Mouse (Mus musculus): ENCODE results near the gene Nedd9. TPM values are rescaled to one million over a fixed set of nuclear protein-coding genes. Genes with fewer than 3 reads are reported as not detected.

Nedd9 gene
- total RNA-seq, 1 experiment = 4.4 TPM

- TF ChIP-seq ZC3H11A (IDR thresholded peaks at IDR 0.05; ENCODE audit: borderline replicate concordance, low read depth, low read length) = no peak
- no peak for TF ChIP-seq HCFC1 (IDR thresholded peaks at IDR 0.05; ENCODE audit: borderline replicate concordance, insufficient read depth, low read length)
- TF ChIP-seq ZNF384 (IDR thresholded peaks at IDR 0.05; ENCODE audit: low read depth, low read length) = no peak
- no peak for TF ChIP-seq CHD2 (IDR thresholded peaks at IDR 0.05; ENCODE audit: low read depth, low read length)
- TF ChIP-seq MAFK (IDR thresholded peaks at IDR 0.05; ENCODE audit: insufficient read depth, low read depth, low read length) = no peak
- in situ Hi-C loops (cut with MboI; ENCODE audit: low sequenced_read_pairs in 2 of 2, unreplicated experiment in 2 of 2) = no loop called here
- no peak overlapping the region for H3K4me3 ChIP-seq (ENCODE audit: insufficient read depth in 1 of 2, low read depth in 1 of 2, low read length in 2 of 2, poor library complexity in 1 of 2, severe bottlenecking in 1 of 2)
- H3K9me3 ChIP-seq (ENCODE audit: control insufficient read depth, insufficient read depth, low read depth, low read length) = no peaks in the 10 kb centered on the region
- no peaks in the 10 kb centered on the region for H3K36me3 ChIP-seq (ENCODE audit: control insufficient read depth, insufficient read depth, low read length, poor library complexity, severe bottlenecking)
- H3K27ac ChIP-seq (ENCODE audit: insufficient read depth, low read depth, low read length, poor library complexity, severe bottlenecking) = no peak overlapping the region
- no peak for DNase-seq (ENCODE audit: low read depth, low spot score)
- no peaks in the 10 kb centered on the region for H3K4me1 ChIP-seq (ENCODE audit: control insufficient read depth in 2 of 2, insufficient read depth in 2 of 2, low read length in 2 of 2, poor library complexity in 1 of 2)
- H3K9ac ChIP-seq (ENCODE audit: insufficient read depth, low read depth, low read length, poor library complexity, severe bottlenecking) = no peak overlapping the region
Observed at GRCm38 (mm10) chr13:41333889-41334640, 153.1 kb downstream of the Nedd9 start.

DNA sequence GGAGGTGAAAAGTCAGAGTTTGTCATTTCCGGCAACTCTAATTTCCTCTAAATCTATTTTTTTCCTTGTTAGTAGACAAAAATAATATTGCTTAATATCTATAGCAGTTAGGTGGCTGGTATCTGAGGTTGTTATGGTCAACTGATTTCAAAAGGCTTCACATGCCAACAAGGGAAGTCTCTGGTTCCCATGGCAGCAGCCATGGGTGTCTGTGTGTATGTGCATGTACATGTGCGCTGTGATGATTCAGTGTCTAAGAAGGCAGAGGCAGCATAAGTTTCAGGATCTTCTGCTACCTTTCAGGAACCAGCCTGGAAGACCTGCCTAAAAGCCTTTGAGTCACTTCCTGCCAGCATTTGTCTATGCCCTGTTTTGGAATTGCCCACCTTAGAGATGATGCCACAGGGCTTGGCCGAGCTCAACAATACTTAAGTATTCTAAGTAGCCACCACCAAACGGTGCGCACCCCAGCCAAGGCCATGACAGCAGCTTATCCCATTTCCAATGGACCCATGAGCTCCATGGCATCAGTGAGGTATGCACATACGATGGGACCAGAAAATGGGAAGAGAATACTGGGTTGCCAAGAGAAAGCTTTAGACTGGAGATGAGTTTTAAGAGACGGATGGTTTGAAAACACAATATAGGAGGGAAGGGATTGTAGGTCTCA is 155.4 kb downstream of the Nedd9 start:
- DNase-seq (ENCODE audit: low read depth, low spot score) = no peak
- no peak overlapping the region for H3K4me3 ChIP-seq (ENCODE audit: insufficient read depth in 1 of 2, low read depth in 1 of 2, low read length in 2 of 2, poor library complexity in 1 of 2, severe bottlenecking in 1 of 2)
- H3K36me3 ChIP-seq (ENCODE audit: control insufficient read depth, insufficient read depth, low read length, poor library complexity, severe bottlenecking) = no peaks in the 10 kb centered on the region
- H3K9ac ChIP-seq (ENCODE audit: insufficient read depth, low read depth, low read length, poor library complexity, severe bottlenecking) = no peak overlapping the region
- no peaks in the 10 kb centered on the region for H3K9me3 ChIP-seq (ENCODE audit: control insufficient read depth, insufficient read depth, low read depth, low read length)
- H3K4me1 ChIP-seq (ENCODE audit: control insufficient read depth in 2 of 2, insufficient read depth in 2 of 2, low read length in 2 of 2, poor library complexity in 1 of 2) = no peaks in the 10 kb centered on the region
- in situ Hi-C loops (cut with MboI; ENCODE audit: low sequenced_read_pairs in 2 of 2, unreplicated experiment in 2 of 2) = no loop called here
- no peak overlapping the region for H3K27ac ChIP-seq (ENCODE audit: insufficient read depth, low read depth, low read length, poor library complexity, severe bottlenecking)
- TF ChIP-seq ZC3H11A (IDR thresholded peaks at IDR 0.05; ENCODE audit: borderline replicate concordance, low read depth, low read length) = no peak
- TF ChIP-seq CHD2 (IDR thresholded peaks at IDR 0.05; ENCODE audit: low read depth, low read length) = no peak
- TF ChIP-seq ZNF384 (IDR thresholded peaks at IDR 0.05; ENCODE audit: low read depth, low read length) = no peak
- TF ChIP-seq HCFC1 (IDR thresholded peaks at IDR 0.05; ENCODE audit: borderline replicate concordance, insufficient read depth, low read length) = no peak
- TF ChIP-seq MAFK (IDR thresholded peaks at IDR 0.05; ENCODE audit: insufficient read depth, low read depth, low read length) = no peak

DNA sequence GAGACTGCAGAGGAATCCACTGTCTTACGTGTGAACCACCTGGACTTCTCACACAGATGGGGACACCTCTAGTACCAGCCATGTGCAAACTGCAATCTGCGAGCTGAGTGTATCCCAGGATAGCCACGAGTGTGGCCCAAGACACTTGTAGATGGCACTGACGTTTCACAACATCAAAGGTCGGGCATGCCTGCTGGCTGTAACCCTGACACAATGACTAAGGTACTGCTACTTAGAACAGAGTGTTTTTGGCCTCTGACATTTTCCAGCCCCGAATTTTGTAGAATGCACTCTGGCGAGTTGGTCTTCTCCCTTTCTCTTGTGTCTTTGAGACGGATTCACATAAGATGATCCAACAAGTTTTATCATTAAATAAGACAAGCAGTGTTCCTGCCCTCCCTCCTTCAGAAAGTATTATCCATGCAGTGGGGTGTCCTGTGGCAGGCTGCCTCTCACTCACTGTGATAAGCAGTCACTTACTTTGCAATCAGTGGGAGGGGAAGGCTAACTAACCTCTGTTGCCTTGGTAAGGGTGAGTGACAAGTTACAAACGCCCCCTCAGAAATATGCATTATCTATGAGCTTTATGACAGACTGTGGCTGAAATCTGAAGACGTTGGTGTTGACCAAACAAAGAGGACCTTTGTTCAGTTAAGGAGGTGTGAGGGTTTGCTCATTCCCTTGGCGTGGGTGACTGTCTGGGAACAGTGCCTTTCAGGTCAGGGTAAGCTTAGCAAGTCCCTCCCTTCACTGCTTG is 156.4 kb downstream of the Nedd9 start:
- Histone ChIP-seq H3K27ac (ENCODE audit: insufficient read depth, low read depth, low read length, poor library complexity, severe bottlenecking) (no peak overlapping the region), H3K9ac (ENCODE audit: insufficient read depth, low read depth, low read length, poor library complexity, severe bottlenecking) (no peak overlapping the region), H3K4me1 (ENCODE audit: control insufficient read depth in 2 of 2, insufficient read depth in 2 of 2, low read length in 2 of 2, poor library complexity in 1 of 2) (no peaks in the 10 kb centered on the region), H3K4me3 (ENCODE audit: insufficient read depth in 1 of 2, low read depth in 1 of 2, low read length in 2 of 2, poor library complexity in 1 of 2, severe bottlenecking in 1 of 2) (no peak overlapping the region), H3K36me3 (ENCODE audit: control insufficient read depth, insufficient read depth, low read length, poor library complexity, severe bottlenecking) (no peaks in the 10 kb centered on the region), H3K9me3 (ENCODE audit: control insufficient read depth, insufficient read depth, low read depth, low read length) (no peaks in the 10 kb centered on the region)
- no peak for TF ChIP-seq ZC3H11A (IDR thresholded peaks at IDR 0.05; ENCODE audit: borderline replicate concordance, low read depth, low read length)
- TF ChIP-seq MAFK (IDR thresholded peaks at IDR 0.05; ENCODE audit: insufficient read depth, low read depth, low read length) = no peak
- TF ChIP-seq ZNF384 (IDR thresholded peaks at IDR 0.05; ENCODE audit: low read depth, low read length) = no peak
- TF ChIP-seq CHD2 (IDR thresholded peaks at IDR 0.05; ENCODE audit: low read depth, low read length) = no peak
- no peak for TF ChIP-seq HCFC1 (IDR thresholded peaks at IDR 0.05; ENCODE audit: borderline replicate concordance, insufficient read depth, low read length)
- in situ Hi-C loops (cut with MboI; ENCODE audit: low sequenced_read_pairs in 2 of 2, unreplicated experiment in 2 of 2) = no loop called here
- DNase-seq (ENCODE audit: low read depth, low spot score) = no peak

- no peak for DNase-seq (ENCODE audit: low read depth, low spot score)
- H3K36me3 ChIP-seq (ENCODE audit: control insufficient read depth, insufficient read depth, low read length, poor library complexity, severe bottlenecking) = no peaks in the 10 kb centered on the region
- H3K4me1 ChIP-seq (ENCODE audit: control insufficient read depth in 2 of 2, insufficient read depth in 2 of 2, low read length in 2 of 2, poor library complexity in 1 of 2) = no peaks in the 10 kb centered on the region
- no peak for TF ChIP-seq HCFC1 (IDR thresholded peaks at IDR 0.05; ENCODE audit: borderline replicate concordance, insufficient read depth, low read length)
- TF ChIP-seq ZNF384 (IDR thresholded peaks at IDR 0.05; ENCODE audit: low read depth, low read length) = no peak
- TF ChIP-seq CHD2 (IDR thresholded peaks at IDR 0.05; ENCODE audit: low read depth, low read length) = no peak
- no peak for TF ChIP-seq MAFK (IDR thresholded peaks at IDR 0.05; ENCODE audit: insufficient read depth, low read depth, low read length)
- no peak for TF ChIP-seq ZC3H11A (IDR thresholded peaks at IDR 0.05; ENCODE audit: borderline replicate concordance, low read depth, low read length)
- H3K9me3 ChIP-seq (ENCODE audit: control insufficient read depth, insufficient read depth, low read depth, low read length) = no peaks in the 10 kb centered on the region
- H3K4me3 ChIP-seq (ENCODE audit: insufficient read depth in 1 of 2, low read depth in 1 of 2, low read length in 2 of 2, poor library complexity in 1 of 2, severe bottlenecking in 1 of 2) = no peak overlapping the region
- in situ Hi-C loops (cut with MboI; ENCODE audit: low sequenced_read_pairs in 2 of 2, unreplicated experiment in 2 of 2) = no loop called here
- no peak overlapping the region for H3K9ac ChIP-seq (ENCODE audit: insufficient read depth, low read depth, low read length, poor library complexity, severe bottlenecking)
- no peak overlapping the region for H3K27ac ChIP-seq (ENCODE audit: insufficient read depth, low read depth, low read length, poor library complexity, severe bottlenecking)
Observed at GRCm38 (mm10) chr13:41330051-41330450, 157.1 kb downstream of the Nedd9 start.

All from ES-E14 (cell line).